Mouse (Mus musculus) small intestine, adult 2 months (tissue): ENCODE data around the gene Dpyd.

Source experiments
- CTCF ChIP-seq: fragments of 200-500 bp; IDR thresholded peaks from 2 replicates; pipeline ENCODE4 v1.5.1; 2012; ENCODE audit warnings: low read depth, mild to moderate bottlenecking, control low read depth, inconsistent platforms, low read length, moderate library complexity, mixed read lengths; ENCODE audit not compliant: insufficient replicate concordance, insufficient read length; ENCODE audit errors: extremely low read depth
- POLR2A ChIP-seq: fragments of 200-500 bp; IDR thresholded peaks from 2 replicates; pipeline ENCODE4 v1.6.1; 2012; ENCODE audit warnings: low read depth, mild to moderate bottlenecking, control low read depth, inconsistent platforms, low read length, moderate library complexity

GRCm38 (mm10) chr3:119329063-119329462 lies 767.1 kb downstream of the Dpyd start:
- TF ChIP-seq CTCF: no peak
- no peak for TF ChIP-seq POLR2A
